Mouse (Mus musculus): Measurements from ENCODE around the gene Tmod1.

The Tmod1 gene

DNA sequence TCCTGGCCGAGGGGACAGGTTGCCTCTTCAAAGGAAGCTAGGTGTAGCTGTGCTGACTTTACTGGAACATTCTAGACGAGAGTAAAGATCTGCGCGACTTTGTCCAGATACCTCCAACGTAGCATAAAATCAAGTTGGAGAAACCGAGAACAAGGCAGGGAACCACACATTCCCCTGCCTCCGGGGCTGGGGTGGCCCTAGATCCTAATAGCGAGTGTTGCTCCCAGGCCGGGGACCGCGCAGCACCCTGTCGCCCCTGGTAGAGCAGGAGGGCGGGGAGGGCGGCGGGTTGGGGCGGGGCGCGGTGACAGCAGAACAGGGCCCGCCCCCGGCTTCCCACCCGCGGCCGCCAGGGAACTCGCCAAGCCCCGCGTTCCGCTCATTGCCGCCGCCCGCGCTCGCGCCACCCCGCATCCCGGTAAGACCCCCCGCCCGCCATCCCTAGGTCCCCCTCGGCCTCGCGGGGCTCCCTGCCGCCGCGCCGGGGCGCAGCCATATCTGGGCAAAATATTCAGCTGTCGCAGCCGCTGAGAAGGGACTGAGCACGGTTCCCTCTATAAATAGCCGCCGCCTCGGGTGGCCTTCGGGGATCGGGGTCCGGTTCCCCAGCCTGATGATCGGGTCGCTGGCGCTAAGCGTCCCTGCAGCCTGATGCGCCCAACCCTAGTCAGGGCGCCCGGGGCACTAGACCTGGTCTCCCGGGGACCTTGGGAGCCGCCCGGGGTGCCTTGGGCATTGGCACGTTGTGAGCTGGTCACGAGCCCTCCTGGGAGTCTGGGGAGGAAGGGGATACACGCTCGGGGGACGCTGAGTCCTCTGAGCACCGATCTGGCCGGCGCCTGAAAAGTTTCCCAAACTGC, at the start of gene Tmod1:
TSS of gene Tmod1 (plus strand) at position 44 of the 860 bp plus-strand sequence.
- DNase-seq (ENCODE audit: inconsistent age in 2 of 2, low spot score in 1 of 2): peak; percentile 78 to 90

DNA sequence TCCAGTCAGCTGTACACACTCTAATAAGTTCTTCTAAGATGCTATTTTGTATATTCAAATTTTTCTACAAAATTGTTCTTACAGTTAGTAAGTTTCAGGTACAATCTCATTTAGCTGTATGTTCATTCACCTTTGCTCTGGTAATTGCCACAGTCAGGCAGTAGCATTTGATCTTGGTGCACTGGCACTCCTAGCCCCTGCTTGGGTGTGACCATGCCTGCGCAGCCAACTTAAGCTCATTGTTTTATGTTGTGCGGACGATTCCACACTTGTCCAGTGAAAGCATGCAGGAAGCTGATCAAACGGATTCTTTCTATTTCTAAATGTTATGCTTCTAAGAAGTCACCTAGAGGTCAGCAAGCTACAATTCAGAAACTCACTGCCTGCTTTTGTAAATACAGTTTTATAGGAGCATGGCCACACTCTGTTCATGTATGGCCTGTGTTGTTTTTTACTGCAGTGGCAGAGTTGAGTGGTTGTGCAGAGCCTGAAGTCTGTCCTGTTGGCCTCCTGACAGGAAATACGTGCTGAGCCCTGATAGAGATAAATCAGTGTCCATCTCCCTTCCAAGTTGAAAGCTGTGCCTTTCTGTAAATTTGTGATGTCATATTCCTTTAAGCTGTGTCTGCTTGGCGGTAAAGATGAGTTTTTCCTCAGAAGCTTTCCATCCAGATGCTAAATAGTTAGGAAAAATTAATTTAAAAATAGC, 48.2 kb upstream of the Tmod1 start:
- DNase-seq (ENCODE audit: inconsistent age in 2 of 2, low spot score in 1 of 2): no peak

DNA sequence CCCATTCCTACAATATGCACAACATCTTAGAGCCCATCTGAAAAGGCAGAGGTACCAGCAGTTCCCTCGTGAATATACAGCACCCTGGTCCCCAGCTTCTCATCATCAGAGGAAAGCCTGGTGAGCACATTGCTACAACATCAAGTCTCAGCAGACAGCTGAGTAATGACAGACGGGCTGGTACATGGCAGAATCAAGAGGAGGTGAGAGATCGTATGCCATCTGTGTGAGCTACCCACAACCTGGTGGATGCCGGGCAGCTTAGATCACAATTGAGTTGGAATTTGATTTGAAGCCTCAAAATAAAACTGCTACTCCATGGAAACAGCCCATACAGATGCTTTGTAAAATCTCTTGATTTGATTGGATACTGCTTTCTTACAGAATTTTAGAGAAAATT, 40.2 kb upstream of the Tmod1 start:
- no peak for DNase-seq (ENCODE audit: inconsistent age in 2 of 2, low spot score in 1 of 2)

DNA sequence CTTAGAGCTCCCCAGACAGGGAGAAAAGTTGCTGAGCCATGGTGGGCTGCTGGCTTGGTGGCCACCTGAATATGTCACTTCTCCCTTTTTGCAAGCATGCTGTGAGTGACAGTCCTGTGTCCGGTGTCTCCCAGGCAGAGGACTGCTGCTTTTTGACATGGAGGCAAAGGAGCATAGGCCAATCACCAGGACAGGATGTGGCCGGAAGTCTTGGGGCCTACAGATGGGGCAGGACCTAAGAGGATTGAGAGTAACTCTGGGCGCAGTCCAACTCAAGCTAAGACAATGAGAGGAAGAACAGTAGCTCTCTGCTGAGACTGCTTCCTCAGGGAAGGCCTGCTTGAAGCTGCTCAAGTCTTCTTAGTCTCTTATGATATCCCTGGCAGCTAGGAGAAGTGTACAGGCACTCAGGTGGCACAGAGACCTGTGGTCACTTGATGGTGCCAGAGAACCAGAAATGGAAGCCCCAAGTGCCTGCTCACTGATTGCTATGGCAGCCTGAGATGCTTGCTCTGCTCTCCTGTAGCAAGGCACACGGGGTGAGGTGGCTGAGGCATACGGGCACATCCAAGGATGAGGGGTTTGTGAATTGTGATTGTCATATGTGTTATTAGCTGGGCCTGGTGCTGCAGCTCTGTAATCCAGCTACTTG, 30.5 kb upstream of the Tmod1 start:
- DNase-seq (ENCODE audit: inconsistent age in 2 of 2, low spot score in 1 of 2): no peak

DNA sequence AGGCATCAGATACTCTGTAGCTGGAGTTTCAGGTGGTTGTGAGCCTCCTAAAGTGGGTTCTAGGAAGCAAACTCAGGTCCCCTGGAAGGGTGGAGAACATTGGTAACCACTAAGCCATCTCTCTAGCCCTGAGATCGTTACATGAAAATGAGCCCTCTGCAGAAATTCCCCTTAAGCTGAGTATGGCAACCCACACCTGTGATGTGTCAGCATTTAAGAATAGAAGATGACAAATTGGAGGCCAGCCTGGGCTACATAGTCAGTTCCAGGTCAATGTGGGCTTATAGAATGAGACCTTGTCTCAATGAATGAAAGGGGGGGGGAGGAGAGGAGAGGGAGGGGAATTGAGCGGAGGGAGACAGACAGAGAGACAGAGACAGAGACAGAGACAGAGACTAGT, 27.0 kb upstream of the Tmod1 start:
- no peak for DNase-seq (ENCODE audit: inconsistent age in 2 of 2, low spot score in 1 of 2)

DNA sequence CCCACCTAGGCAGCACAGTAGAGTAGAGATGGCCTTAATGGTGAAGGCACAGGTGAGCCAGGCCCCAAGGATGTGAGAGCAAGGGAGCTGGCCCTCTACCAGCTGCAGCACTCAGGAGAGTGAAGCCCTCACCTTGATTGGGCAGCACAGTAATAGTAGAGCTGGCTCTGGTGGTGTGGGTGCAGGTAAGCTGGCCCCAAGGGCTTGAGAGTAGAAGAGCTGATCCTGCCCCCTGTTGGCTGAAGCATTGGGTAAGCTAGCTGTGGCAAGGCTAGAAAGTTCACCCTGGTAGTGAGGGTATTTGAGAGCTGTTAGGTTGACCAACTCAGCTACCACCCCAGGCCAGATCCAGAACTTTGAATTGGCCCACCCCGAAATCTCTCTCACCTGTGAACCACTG, 23.1 kb upstream of the Tmod1 start:
- DNase-seq (ENCODE audit: inconsistent age in 2 of 2, low spot score in 1 of 2): no peak

DNA sequence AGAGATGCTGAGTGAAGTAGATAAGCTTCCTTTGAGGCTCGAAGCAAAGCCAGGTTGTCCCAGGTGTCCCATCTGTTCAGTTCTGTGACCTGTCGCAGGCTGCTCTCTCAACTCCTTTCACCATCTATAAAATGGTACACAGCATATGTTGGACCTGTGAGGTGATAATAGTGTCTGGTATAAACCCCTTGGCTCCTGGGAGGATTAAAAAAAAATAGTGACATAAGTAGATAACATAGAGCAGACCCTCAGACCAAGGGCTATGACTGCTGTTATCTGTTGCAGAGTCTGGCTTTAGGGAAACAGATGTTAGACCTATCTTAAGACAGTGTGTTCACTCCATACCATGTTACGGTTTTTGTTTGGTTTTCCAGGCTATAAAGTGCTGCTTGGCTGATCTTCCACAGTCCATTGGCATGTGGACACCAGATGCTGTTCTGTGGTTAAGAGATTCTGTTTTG, 15.7 kb upstream of the Tmod1 start:
- DNase-seq (ENCODE audit: inconsistent age in 2 of 2, low spot score in 1 of 2): no peak

DNA sequence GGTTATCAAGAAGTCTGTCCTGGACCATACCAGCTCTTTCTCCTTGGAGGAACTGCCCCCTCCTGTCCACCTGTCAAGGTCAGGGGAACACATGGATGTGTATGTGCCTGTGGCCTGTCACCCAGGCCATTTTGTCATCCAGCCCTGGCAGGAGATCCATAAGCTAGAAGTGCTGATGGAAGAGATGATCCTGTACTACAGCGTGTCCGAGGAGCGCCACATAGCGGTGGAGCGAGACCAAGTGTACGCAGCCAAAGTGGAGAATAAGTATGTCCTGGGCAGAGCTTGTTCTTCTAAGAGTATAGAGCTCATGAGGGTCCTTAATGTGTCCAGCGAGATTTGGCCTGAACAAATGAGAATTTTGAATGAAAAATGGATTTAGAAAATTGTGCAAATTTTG, 12.8 kb upstream of the Tmod1 start:
- DNase-seq (ENCODE audit: inconsistent age in 2 of 2, low spot score in 1 of 2): peak; percentile 25 to 62

DNA sequence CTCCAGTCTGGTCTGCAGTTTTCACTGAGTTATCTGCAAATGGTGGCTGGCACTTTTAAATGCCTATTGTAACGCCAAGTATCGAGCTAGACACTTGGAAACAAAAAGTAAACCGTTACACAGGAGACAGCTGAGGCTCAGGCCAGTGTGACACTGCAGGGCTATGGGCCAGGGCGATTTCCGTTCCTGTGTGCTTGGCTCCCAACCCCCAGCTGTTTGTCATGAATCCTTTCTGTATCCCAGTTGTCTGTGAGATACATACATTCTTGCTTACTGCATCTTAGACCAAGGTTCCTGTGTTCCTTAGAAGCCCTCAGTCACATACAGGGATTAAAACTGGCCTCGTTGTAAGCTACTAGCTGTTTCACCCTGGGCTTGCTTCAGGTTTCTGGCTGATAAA, 10.5 kb upstream of the Tmod1 start:
- DNase-seq (ENCODE audit: inconsistent age in 2 of 2, low spot score in 1 of 2): no peak

DNA sequence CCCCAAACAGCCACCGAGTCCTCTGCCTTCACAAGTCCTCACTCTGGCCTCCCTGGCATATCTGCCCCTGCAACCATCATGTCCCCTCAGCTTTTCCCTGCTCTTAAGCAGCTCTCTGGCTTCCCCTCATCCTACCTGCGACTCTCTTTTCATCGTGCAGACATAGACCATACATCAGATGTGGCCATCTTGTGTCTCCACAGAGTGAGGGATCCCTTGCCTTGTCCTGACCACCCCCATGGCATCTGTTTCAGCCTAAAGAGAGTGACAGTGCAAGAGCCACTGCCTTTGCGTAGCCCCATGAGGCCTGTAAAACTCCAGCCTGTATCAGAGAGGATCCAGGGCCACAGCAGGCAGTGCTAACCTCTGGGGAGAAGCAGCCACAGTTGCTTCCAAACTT, 10.0 kb upstream of the Tmod1 start:
- DNase-seq (ENCODE audit: inconsistent age in 2 of 2, low spot score in 1 of 2): no peak

DNA sequence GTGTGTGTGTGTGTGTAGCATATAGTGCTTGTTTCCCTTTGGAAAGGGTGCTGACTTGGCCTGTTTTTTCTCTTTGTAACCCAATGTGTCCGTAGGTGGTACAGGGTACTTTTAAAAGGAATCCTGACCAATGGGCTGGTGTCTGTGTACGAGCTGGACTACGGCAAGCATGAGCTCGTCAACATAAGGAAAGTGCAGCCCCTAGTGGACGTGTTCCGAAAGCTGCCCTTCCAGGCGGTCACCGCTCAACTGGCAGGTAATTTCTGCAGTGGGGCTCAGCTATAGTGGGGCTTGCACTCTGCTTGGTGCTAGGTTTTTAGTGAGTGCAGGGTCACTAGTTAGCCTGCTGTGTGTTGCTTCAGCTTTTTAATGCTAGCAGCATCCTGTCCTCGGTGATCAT, 9.2 kb upstream of the Tmod1 start:
- DNase-seq (ENCODE audit: inconsistent age in 2 of 2, low spot score in 1 of 2): peak in 1 of 2 experiments; percentile 22

DNA sequence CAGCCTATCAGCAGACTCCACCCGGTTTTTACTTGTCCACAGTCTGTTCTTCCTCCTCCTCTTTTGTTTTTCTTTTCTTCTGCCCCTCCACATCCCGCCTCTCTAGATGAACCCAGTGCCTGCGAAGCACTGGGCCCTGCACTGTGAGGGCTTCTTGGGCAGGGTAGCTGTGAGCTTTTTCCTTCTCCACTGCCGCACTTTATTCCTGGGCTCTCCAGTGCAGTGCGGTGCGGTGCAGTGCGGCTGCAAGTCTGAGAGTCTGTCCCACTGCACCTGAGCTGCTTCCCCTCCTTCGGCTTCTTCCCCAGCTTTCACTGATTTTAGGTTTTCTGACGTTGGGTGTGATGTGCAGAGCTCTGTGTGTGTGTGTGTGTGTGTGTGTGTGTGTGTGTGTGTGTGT, 6.3 kb upstream of the Tmod1 start:
- no peak for DNase-seq (ENCODE audit: inconsistent age in 2 of 2, low spot score in 1 of 2)

DNA sequence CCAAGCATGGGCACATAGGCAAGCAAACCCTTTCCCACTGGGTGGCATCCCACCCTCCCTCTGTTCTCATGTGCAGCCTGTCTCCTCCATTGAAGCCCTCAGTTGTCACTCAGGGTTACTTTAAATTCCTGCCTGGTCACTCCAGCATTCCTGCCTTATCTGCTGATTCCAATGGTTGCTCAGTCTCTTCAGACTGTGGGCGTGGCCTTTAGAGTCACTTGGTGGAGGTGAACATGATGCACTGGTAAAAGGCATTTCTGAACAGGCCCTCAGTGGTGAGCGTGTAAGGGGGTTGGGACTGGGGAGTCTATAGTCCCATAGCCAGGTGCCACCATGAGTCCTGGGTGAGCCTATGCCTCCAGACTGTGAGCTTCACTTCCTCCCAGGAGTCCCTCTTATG, 5.5 kb upstream of the Tmod1 start:
- DNase-seq (ENCODE audit: inconsistent age in 2 of 2, low spot score in 1 of 2): no peak

DNA sequence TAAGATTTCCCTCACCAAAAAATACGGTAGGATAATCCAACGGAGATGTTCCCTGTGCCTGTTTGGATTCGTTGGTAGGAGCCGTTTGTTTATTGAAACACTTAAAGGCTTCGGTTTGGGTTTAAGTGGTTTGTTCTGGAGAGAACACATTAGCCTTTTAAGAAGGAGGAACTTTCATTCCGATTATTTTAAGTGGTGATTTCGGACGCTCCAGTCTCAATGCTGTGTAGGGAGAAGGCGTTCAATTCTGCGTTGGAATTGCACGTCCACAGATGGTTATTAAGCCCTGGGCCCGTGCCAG, 194 bp upstream of the Tmod1 start:
- no peak for DNase-seq (ENCODE audit: inconsistent age in 2 of 2, low spot score in 1 of 2)

DNA sequence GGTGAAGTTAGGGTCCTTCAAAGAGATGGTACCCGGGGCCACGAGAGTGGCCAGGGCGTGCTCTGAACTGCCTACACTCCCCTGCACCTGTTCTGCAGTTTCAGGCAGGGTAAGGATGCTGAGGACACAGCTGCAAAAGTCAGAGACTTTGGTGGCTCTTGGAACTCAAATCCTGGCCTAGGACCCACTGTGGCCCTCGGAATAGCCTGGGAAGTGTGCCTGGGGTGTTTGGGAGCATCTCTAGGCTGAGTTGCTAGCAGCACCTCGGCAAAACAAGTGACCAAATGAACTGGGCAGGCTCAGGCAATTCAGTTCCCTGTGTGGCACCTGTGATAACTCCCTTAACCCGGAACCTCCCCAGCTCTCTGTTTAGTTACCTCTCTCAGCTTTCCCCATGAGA, 1.2 kb downstream of the Tmod1 start:
- DNase-seq (ENCODE audit: inconsistent age in 2 of 2, low spot score in 1 of 2): no peak

DNA sequence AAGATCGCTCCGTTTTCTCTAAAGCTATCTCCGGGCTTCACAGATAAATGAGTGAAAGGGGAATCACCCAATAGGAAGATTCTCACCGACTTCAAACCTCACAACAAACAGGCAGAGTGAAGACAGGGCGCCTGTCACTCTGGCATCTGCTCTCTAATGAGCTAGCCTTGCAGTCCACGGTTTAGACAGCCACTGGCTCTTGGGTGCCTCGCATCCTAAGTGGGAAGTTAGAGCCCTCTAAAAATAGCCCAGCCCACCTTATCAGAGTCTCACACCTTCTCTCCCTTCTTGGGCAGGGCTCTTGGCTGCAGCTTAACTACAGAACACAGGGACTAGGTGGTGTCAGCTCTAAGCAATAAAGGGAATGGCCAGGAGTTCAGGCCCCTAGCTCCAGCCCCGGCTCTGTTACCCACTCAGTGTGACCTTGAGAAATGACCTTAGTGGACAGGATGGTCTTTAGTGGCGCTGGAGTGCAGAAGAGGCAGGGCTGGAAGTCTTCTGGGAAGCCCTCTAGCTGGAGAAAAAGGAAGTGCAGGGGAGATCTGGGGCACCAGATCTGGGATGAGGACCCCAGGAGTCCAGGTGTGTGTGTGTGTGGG, 2.0 kb downstream of the Tmod1 start:
- DNase-seq (ENCODE audit: inconsistent age in 2 of 2, low spot score in 1 of 2): peak in 1 of 2 experiments; percentile 55

DNA sequence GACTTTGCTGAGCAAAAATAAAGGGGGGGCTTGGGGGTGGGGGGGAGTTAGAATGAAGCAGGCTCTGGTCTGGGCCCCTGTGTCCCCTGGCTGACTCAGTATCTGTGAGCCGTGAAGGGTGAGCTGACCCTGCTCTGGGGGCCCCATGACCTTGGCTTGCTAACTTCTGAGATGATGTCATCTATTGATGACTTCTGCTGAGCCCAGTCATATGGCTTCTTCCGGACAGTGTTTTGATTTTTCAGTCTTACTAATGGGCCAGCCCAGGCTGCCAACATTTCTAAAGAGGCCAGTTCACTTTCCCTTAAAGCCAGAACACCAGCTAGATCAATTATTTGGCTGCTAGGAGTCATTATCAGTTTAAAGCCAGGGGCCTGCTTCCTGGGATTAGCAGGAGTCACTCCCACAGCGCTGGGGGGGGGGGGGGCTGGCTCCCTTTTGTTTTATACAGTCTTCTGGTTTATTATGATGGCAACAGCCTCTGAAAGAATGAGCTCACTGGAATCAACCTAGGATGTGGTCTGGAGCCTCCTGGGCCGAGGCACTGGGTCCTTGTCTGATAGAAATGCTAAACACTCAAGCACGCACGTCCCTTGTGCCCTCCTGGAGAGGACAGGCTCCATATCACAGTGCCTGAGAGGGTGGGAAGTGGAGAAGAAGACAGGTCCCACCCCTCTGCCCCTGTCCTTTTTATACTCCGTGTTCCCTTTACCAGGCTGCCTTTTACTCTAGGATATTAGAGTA, 3.2 kb downstream of the Tmod1 start:
- DNase-seq (ENCODE audit: inconsistent age in 2 of 2, low spot score in 1 of 2): peak; percentile 74 to 82

DNA sequence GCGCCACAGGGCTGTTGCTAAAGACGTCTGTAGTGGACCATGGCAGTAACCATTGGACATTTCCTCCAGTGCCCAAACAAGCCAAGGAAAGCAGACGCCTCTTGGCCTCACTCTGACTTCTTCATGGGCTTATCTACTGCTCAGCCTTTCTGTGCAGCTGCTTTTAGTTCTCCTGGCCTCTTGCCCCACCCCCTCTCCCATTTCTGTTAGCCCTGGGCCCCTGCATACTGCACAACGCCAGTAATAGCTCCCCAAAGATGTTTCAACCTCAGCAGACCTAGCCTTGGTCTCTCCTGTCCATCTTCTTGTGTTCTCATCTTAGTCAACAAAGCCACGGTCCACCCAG, 3.7 kb downstream of the Tmod1 start:
- DNase-seq (ENCODE audit: inconsistent age in 2 of 2, low spot score in 1 of 2): no peak

DNA sequence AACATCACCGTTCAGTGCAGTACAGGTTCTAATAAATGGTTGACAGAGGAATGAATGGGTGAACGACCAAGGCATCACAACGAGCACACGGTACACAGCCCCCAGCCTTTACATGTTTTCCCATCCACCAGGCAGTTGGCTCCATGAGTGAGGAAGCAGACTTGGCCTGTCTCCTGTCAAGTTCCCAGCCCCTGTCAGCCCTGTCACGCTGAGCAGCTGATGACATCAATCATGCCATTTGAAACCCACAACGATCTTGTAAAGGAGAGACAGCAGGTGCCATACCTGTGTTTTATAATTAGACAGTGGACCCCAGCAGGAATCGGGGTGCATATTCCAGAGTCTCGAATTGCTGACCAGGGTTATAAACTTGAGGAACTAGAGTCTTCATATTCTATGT, 4.6 kb downstream of the Tmod1 start:
- no peak for DNase-seq (ENCODE audit: inconsistent age in 2 of 2, low spot score in 1 of 2)

DNA sequence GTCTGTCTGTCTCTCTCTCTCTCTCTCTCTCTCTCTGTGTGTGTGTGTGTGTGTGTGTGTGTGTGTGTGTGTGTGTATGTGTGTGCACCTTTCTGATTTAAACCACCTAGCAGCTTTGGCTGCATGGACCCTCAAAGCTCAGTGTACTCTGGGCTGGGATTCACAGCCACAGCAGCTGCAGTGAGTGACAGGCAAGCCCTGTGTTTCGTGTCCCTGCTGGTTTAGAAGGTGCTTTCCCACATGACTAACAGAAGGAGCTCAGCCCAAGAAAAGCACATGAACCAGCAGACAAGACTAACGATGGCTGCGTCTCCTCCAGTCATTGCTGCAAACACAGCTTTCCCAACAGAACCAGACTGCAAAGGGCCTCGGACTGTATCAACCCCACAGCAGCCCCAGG, 9.2 kb downstream of the Tmod1 start:
- DNase-seq (ENCODE audit: inconsistent age in 2 of 2, low spot score in 1 of 2): no peak

DNA sequence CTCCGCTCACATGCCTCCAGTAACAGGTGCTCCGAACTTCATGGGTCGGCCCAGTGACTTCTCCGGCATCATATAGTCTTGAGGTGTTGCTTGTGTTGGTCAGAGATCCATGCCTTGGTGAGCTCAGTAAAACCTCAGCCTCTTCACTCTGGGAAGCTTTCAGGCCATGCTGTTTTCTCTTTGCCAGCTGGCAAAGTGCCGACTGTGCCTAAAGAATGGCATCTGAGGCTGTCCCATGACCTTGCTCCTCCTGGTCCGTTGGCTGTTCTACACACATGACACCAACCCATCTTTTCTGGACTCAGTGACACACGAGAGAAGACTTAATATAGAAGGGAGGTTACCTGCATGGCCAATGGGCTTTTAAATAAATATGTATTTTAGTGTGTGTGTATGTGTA, 9.7 kb downstream of the Tmod1 start:
- no peak for DNase-seq (ENCODE audit: inconsistent age in 2 of 2, low spot score in 1 of 2)
